Mouse (Mus musculus) CH12.LX (cell line): ENCODE measurements around the gene Sgsm2. TPM values are rescaled to one million over a fixed set of nuclear protein-coding genes. Genes with fewer than 3 reads are reported as not detected.

Experiments used
- DNase-seq: peaks from one replicate; pipeline ENCODE4 v3.0.0-alpha.2; 2013; ENCODE audit errors: extremely low read depth
- H3K27ac ChIP-seq: 2 replicates; pipeline ENCODE4 v1.5.1; 2012; ENCODE audit warnings: low read depth, mild to moderate bottlenecking, control low read depth, moderate library complexity; ENCODE audit not compliant: insufficient read depth
- H3K27me3 ChIP-seq: replicated peaks from 2 replicates; pipeline ENCODE3; 2012; ENCODE audit warnings: inconsistent platforms
- H3K36me3 ChIP-seq, 2 experiments: replicated peaks in 1 of 2; 2 replicates each; pipeline versions ENCODE3 to v1.6.1; 2012; ENCODE audit warnings: inconsistent platforms in 1 of 2, low read length in 1 of 2, mild to moderate bottlenecking in 1 of 2, mixed read lengths in 1 of 2, moderate library complexity in 1 of 2; ENCODE audit not compliant: control insufficient read depth in 1 of 2, insufficient read depth in 1 of 2
- H3K4me1 ChIP-seq, 2 experiments: 2 replicates each; pipeline ENCODE4 v1.6.1; 2012; ENCODE audit warnings: inconsistent platforms in 1 of 2, moderate library complexity in 1 of 2; ENCODE audit not compliant: insufficient read depth in 2 of 2, control insufficient read depth in 1 of 2
- H3K4me2 ChIP-seq: 2 replicates; pipeline ENCODE4 v1.6.1; 2012; ENCODE audit warnings: low read depth, mild to moderate bottlenecking, control low read depth; ENCODE audit not compliant: poor library complexity, insufficient read depth, severe bottlenecking
- H3K4me3 ChIP-seq, 3 experiments: fragments of 150-350 bp in 1 of 3; sonication (generic) in 1 of 3; replicated peaks in 1 of 3; 2 replicates each; pipeline versions ENCODE3 to v1.5.1; 2011 to 2012; ENCODE audit warnings: low read depth in 2 of 3, low read length in 2 of 3, mild to moderate bottlenecking in 2 of 3, moderate library complexity in 2 of 3, control low read depth in 1 of 3, improper control_type of control experiment in 1 of 3, inconsistent platforms in 1 of 3, mixed read lengths in 1 of 3; ENCODE audit not compliant: poor library complexity in 1 of 3
- H3K79me2 ChIP-seq: replicated peaks from 2 replicates; pipeline ENCODE4 v1.6.1; 2012; ENCODE audit warnings: mild to moderate bottlenecking, moderate library complexity; ENCODE audit not compliant: control insufficient read depth, poor library complexity, insufficient read depth, severe bottlenecking; ENCODE audit errors: extremely low read depth
- H3K9ac ChIP-seq: 2 replicates; pipeline ENCODE4 v1.6.1; 2012; ENCODE audit warnings: low read depth, mild to moderate bottlenecking, control low read depth, moderate library complexity; ENCODE audit not compliant: insufficient read depth
- H3K9me3 ChIP-seq: replicated peaks from 2 replicates; pipeline ENCODE3; 2012; ENCODE audit warnings: low read length, inconsistent platforms, mixed read lengths
- BHLHE40 ChIP-seq: IDR thresholded peaks from 2 replicates; pipeline ENCODE4 v1.6.1; 2011; ENCODE audit warnings: mild to moderate bottlenecking, low read depth, low read length, improper control_type of control experiment
- CHD2 ChIP-seq: IDR thresholded peaks from 2 replicates; pipeline ENCODE4 v1.6.1; 2011; ENCODE audit warnings: low read length, improper control_type of control experiment
- CTCF ChIP-seq, 2 experiments: IDR thresholded peaks in 1 of 2; conservative IDR thresholded peaks in 1 of 2; 2 replicates each; pipeline ENCODE4 v1.5.1; 2011 to 2012; ENCODE audit warnings: low read depth in 2 of 2, low read length in 2 of 2, improper control_type of control experiment in 1 of 2, inconsistent platforms in 1 of 2, mild to moderate bottlenecking in 1 of 2, moderate library complexity in 1 of 2
- HCFC1 ChIP-seq: IDR thresholded peaks from 2 replicates; pipeline ENCODE4 v1.6.1; 2012; ENCODE audit warnings: low read depth, mild to moderate bottlenecking, inconsistent platforms, low read length, improper control_type of control experiment
- JUN ChIP-seq: IDR thresholded peaks from 2 replicates; pipeline ENCODE4 v1.6.1; 2011; ENCODE audit warnings: low read depth, mild to moderate bottlenecking, low read length, improper control_type of control experiment, moderate library complexity; ENCODE audit not compliant: insufficient read depth
- KAT2A ChIP-seq: IDR thresholded peaks from 2 replicates; pipeline ENCODE4 v1.6.1; 2012; ENCODE audit warnings: low read length, improper control_type of control experiment, inconsistent platforms; ENCODE audit not compliant: insufficient replicate concordance
- MYC ChIP-seq: IDR thresholded peaks from 2 replicates; pipeline ENCODE4 v1.6.1; 2011; ENCODE audit warnings: low read depth, mild to moderate bottlenecking, improper control_type of control experiment, low read length
- NELFE ChIP-seq: IDR thresholded peaks from 2 replicates; pipeline ENCODE4 v1.6.1; 2011; ENCODE audit warnings: low read depth, low read length, improper control_type of control experiment
- PAX5 ChIP-seq: IDR thresholded peaks from 2 replicates; pipeline ENCODE4 v1.6.1; 2012; ENCODE audit warnings: low read length, inconsistent platforms, mixed read lengths
- UBTF ChIP-seq: IDR thresholded peaks from 2 replicates; pipeline ENCODE4 v1.6.1; 2012; ENCODE audit warnings: low read depth, mild to moderate bottlenecking, inconsistent platforms, low read length, improper control_type of control experiment, moderate library complexity
- ZC3H11A ChIP-seq: IDR thresholded peaks from 2 replicates; pipeline ENCODE4 v1.6.1; 2012; ENCODE audit warnings: low read depth, mild to moderate bottlenecking, inconsistent platforms, low read length, improper control_type of control experiment
- dilution Hi-C: fragments of 300-500 bp; cut with MboI; formaldehyde crosslinking; loops from 2 replicates; pipeline ENCODE4 v1.14.3; 2020; ENCODE audit warnings: low sequenced_read_pairs; ENCODE audit not compliant: extremely low pct_unique_long_range_greater_than_20kb, extremely low pct_ligation_motif_present
- in situ Hi-C: fragments of 300-500 bp; cut with MboI; formaldehyde crosslinking; loops from 3 replicates; pipeline ENCODE4 v1.14.3; 2019; ENCODE audit warnings: low sequenced_read_pairs, low pct_ligation_motif_present, low pct_unique_long_range_greater_than_20kb, mixed read lengths
- polyA plus RNA-seq: library from polyadenylated mRNA; unstranded; fragments of >175 nt; gene quantifications from 2 replicates; pipeline ENCODE4 v1.2.1, GENCODE M21; 2012; ENCODE audit warnings: low read depth; ENCODE audit not compliant: insufficient read length
- total RNA-seq, 2 experiments: library from RNA; depleted of rRNA; stranded (reverse); fragments of 300-350 nt in 1 of 2; fragments of >200 nt in 1 of 2; gene quantifications; 2 replicates each; pipeline ENCODE4 v1.2.3; 2012 to 2014

Gene Sgsm2
- total and polyA plus RNA-seq, 3 experiments = 0.75 to 3.8 (median 3.1) TPM

DNA sequence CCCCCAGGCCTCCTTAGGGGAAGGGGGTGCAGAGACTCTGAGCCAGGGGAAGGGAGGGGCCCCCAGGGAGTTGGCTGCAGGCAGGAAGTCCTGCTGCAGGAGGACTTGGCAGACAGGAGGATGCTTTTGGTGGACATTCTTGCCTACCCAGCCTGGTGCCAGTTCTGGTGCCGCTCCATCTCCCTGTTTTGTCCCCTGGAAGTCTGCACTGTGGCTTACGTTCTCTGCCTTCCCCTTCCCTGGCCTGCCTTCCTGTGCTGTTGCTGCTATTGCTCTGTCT lies 53.5 kb downstream of the Sgsm2 start:
- in situ Hi-C loops = loop anchor here (25.0 kb wide), 1 partner anchor 456 kb away; no protein-coding TSS in a partner anchor
- no peak for TF ChIP-seq CTCF (conservative IDR thresholded peaks at IDR 0.05 in 1 of 2, IDR thresholded peaks at IDR 0.05 in 1 of 2; ENCODE audit: low read depth in 2 of 2, low read length in 2 of 2)
- no peak for TF ChIP-seq ZC3H11A
- no peak for TF ChIP-seq NELFE
- no peak for TF ChIP-seq KAT2A
- TF ChIP-seq JUN = no peak
- no peak for TF ChIP-seq UBTF
- TF ChIP-seq HCFC1 = no peak
- no peak for TF ChIP-seq PAX5
- TF ChIP-seq, all 38 proteins: peak for 0
- Histone ChIP-seq H3K27ac (no peak overlapping the region), H3K9ac (no peak overlapping the region), H3K27me3 (no peaks in the 10 kb centered on the region), H3K4me3 (no peak overlapping the region), H3K36me3 (peaks cover 33 to 70% of the 10 kb centered on the region in 2 experiments), H3K4me2 (no peak overlapping the region), H3K4me1 (peaks cover 16 to 38% of the 10 kb centered on the region in 2 experiments), H3K79me2 (no peaks in the 10 kb centered on the region), H3K9me3 (peaks cover 7% of the 10 kb centered on the region)
- dilution Hi-C loops = no loop called here
- no peak for DNase-seq

GRCm38 (mm10) chr11:74842656-74843434 lies 54.0 kb downstream of the Sgsm2 start:
- in situ Hi-C loops (loop anchor here (25.0 kb wide), 1 partner anchor 456 kb away; no protein-coding TSS in a partner anchor), dilution Hi-C loops (no loop called here)
- H3K9me3 ChIP-seq = peaks cover 7% of the 10 kb centered on the region
- no peak overlapping the region for H3K4me2 ChIP-seq
- H3K9ac ChIP-seq = no peak overlapping the region
- H3K27me3 ChIP-seq = no peaks in the 10 kb centered on the region
- H3K36me3 ChIP-seq = peaks cover 33 to 70% of the 10 kb centered on the region in 2 experiments
- no peak overlapping the region for H3K4me3 ChIP-seq
- DNase-seq = no peak
- H3K4me1 ChIP-seq = peaks cover 16 to 33% of the 10 kb centered on the region in 2 experiments
- TF ChIP-seq JUN = no peak
- TF ChIP-seq, all 38 proteins: peak for 0
- Histone ChIP-seq H3K79me2 (no peaks in the 10 kb centered on the region), H3K27ac (no peak overlapping the region)

- Histone ChIP-seq H3K27me3 (no peaks in the 10 kb centered on the region), H3K36me3 (peaks cover 33 to 72% of the 10 kb centered on the region in 2 experiments), H3K27ac (no peak overlapping the region), H3K79me2 (no peaks in the 10 kb centered on the region), H3K9me3 (peaks cover 7% of the 10 kb centered on the region), H3K4me2 (no peak overlapping the region), H3K4me3 (no peak overlapping the region), H3K9ac (no peak overlapping the region), H3K4me1 (peaks cover 20 to 36% of the 10 kb centered on the region in 2 experiments)
- no peak for DNase-seq
- TF ChIP-seq MYC (no peak), CHD2 (no peak), BHLHE40 (no peak)
- dilution Hi-C loops = no loop called here
- in situ Hi-C loops = loop anchor here (25.0 kb wide), 1 partner anchor 455 kb away; no protein-coding TSS in a partner anchor
Measured at GRCm38 (mm10) chr11:74842045-74842444, 54.8 kb downstream of the Sgsm2 start.
